Mouse (Mus musculus): ENCODE results near the gene Cnksr1.
A peak's percentile ranks its signal among the peaks of the same experiment; 100 is the strongest.
"Not testable (repeated sequence)": the region's sequence is repeated elsewhere in the genome, so short reads cannot be mapped to it uniquely, and the experiment has no call there.

The Cnksr1 gene

DNA sequence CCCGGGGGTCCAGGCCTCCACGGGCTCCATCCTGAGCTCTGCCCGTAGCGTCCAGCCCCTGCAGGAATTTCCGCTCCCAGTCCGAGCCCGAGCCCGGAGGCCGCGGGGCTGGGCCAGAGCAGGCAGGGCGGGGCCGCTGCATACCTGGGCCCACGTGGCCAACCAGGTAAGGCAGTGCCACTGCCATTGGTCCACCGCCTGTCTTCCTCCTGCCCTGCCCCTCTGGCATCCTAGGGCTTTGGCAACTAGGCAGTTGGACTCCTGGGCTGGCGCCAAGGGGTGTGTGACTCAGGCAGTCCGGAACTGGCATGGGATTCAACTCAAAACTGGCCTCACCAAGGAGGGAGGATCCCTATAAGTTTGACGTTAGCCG is at the start of gene Cnksr1:
TSS of gene Cnksr1 (minus strand) at position 121 of the 373 bp plus-strand sequence.
- DNase-seq, result peak; percentile 73

DNA sequence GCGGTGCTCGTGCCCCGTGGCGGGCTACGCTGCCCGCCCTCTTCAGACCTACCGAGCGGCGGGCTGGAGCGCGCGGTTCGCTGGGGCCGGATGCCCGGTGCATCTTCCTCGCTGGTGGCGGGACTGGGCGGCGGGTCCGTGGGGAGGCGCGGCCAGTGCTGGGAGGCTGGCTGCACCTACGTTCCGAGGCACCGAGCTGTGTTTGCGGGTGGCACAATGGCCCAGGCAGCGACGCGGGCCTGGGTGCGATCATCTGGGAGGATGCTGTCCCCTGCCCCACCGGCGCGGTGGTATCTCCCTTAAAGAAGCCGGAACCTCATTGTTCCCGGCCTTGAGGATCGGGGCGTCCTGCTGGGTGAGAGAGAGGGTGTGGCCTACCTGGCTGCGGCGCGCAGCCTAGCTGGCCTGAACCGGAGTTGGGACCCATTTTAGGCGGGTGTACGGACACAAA is 49.4 kb upstream of the Cnksr1 start, which contains the start of gene Pdik1l:
TSS of gene Pdik1l (minus strand) at position 321 of the 451 bp plus-strand sequence.
- DNase-seq, result peak; percentile 80

DNA sequence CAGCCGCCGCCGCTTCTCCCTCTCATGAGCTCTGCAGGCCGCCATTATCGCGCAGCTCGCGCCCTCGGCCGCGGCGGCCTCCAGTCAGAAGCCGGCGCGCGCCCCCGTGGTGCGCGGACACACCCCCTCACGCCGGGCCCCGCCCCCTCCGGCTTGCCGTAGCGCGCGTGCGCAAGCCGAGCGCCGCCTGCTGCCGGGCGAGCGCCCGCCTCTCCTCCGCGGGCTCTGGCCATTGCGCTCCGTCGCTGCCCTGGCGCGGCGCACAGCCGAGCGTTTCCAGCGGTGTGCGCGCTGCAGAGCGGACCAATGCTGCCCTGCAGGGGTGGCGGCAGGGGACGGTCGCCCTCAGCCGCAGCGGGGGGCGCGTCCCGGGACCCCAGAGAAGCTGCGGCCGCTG is 49.0 kb upstream of the Cnksr1 start:
- DNase-seq, result peak; percentile 94

DNA sequence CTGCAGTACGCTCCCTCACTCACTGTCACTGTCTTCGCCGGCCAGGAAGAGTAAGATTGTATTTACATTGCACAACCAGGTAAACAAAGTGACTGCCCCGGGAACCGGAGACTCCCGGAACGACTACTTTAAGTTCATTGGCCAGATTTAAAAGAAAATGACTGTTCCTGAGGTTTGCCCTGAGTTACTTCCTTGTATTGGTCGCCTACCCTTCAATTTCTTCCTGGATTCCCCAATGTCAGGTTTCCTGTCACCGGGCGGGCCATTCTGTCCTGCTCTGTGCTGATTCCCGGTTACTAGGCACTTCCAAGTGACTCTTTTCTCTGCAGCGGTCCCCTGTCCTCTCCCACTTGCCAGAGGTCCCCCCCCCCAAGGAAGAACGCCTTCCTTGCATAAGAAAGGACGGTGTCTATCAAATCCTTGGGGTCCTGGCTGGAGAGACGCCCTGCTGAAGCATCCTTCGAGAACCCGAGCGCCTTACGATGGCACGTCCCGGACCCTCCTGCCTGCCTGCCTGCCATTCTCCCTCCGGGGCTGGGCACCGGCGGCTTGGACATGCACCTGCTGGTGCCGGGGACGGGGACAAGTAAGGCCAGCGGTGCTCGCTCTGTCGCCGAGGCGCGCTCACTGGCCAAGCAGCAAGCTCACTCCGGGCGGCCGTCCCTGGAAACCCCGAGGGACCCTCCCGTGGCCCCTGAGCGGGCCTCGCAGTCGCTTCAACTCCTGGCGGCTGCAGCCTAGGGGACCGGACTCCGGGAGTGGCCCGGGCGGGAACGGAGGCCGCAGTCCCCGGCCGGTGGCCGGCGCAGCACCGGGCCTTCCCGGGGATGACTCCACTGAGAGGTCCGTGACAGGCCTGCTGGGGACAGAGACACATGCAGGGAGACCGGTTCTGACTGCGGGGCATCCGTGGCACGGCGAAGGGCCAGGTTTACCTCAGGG is 48.3 kb upstream of the Cnksr1 start:
- DNase-seq, result no peak

- no peak for DNase-seq
Observed at GRCm38 (mm10) chr4:134284942-134285341, 46.7 kb upstream of the Cnksr1 start.

DNA sequence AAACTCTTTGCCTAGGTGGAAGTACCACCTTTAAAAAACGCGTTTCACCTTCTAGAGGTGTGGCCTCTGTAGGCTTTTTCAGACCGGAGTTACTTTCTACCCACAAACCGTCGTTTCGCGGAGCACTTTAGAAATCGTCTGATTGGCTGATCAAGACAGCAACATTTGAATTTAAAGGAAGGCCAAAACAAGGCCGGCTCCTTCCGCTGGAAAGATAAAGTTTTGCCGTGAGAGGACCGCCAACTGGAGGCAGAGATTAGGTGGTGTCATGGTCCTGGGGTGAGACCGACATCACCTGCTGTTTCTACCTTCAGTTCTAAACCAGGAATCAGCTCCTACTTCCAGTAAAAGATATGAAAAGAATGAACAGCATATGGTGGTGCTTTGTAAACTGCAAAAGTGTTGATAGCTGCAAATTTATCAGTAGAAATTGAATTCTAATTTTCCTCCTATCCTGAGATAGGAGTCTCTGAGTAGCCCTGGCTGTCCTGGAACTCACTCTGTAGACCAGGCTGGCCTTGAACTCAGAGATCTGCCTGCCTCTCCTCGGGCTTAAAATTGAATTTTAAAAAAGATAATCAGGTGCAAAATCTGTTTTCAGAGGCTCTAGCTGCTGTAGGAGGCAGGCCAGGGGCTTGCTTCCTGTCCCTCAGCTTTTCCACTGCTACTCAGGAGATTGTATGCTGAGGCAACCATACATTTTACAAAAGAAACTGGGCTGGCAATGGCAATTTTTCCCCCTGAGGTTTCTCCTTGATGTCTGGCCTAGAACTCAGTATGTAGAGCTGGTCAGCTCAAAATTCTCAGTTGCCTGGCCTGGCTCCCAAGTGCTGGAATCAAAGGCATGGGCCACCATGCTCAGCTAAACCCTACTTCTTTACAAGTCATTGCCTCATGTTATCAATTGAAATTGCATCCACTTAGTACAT is 35.5 kb upstream of the Cnksr1 start:
- no peak for DNase-seq

GRCm38 (mm10) chr4:134272731-134273416 is 34.7 kb upstream of the Cnksr1 start:
- no peak for DNase-seq

DNA sequence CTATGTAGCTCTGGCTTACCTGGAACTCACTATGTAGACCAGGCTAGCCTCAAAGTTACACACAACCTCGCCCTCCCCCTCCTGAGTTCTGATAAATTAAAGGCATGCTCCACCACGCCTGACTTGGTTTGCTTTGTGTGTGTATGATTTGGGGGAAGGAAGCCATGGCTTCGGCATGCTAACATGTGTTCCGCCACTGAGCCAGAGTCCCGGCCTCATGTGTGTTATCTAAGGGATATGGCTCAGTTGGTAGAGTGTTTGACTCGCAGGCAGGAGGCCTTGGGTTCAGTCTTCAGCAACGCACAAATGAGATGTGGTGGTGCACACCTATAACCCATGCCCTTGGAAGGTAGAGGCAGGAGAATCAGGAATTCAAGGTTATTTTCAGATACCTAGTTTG is 33.8 kb upstream of the Cnksr1 start:
- DNase-seq, result no peak

- DNase-seq, result not testable (repeated sequence)
Observed at GRCm38 (mm10) chr4:134269622-134270021, 31.4 kb upstream of the Cnksr1 start.

GRCm38 (mm10) chr4:134268102-134268655 is 30.0 kb upstream of the Cnksr1 start:
- no peak for DNase-seq

- no peak for DNase-seq
Observed at GRCm38 (mm10) chr4:134265860-134266585, 27.8 kb upstream of the Cnksr1 start.

GRCm38 (mm10) chr4:134263191-134263590 is 25.0 kb upstream of the Cnksr1 start:
- DNase-seq, result no peak

DNA sequence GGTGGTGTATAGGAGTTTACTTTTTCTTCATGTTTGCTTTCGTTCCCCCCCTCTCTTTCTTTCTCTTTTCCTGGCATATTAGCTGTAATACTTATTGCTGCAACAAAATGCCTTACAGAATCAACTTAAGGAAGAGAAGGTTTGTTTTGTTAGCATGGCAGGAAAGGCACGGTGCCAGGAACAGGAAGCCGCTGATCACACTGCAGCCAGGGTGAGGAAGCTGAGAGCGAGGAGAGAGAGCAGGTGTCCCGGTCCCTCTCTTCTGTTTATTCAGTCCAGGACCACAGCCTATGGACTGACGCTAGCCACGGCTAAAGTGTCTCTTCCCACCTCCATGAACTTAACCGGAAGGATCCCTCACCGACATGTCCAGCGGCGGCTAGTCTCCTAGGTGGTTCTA is 20.2 kb upstream of the Cnksr1 start:
- DNase-seq, result no peak

DNA sequence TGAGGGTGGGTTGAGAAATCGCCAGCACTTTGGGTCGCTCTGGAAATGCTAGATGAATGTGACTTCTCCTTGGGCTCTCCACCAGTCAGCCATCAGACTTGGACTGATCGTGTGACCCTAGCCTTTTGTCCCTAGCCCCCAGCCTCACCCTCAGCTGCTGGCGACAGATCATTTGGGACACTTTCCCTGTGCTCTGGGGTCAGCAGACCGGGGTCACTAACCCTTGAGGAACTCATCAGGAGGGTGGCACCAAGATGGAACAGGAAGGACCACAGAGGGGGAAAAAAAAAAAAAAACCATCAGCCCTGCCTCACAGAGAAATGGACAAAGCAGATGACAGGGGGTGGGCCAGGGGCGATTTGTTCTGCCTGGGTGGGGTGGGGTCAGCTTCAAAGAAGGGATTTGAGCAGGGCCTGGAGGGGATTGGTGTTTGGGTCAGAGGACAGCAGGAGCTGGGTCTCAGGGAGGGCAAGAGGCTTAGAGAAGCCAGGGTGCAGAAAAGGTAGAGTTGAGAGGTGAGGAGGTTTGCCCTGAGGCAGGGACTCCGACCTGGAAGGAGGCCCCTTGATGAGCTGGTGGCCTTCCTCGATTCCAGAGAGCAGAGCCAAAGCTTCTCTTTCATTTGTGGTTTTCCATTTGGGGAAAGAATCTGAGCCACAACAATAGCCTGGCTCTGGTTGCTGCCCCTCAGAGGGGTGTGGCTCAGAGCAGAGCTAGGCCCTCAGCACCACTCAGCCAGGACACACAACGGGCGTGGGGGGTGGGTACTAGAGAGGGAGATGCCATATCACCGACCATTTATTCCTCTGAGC is 19.2 kb upstream of the Cnksr1 start:
- DNase-seq, result no peak

DNA sequence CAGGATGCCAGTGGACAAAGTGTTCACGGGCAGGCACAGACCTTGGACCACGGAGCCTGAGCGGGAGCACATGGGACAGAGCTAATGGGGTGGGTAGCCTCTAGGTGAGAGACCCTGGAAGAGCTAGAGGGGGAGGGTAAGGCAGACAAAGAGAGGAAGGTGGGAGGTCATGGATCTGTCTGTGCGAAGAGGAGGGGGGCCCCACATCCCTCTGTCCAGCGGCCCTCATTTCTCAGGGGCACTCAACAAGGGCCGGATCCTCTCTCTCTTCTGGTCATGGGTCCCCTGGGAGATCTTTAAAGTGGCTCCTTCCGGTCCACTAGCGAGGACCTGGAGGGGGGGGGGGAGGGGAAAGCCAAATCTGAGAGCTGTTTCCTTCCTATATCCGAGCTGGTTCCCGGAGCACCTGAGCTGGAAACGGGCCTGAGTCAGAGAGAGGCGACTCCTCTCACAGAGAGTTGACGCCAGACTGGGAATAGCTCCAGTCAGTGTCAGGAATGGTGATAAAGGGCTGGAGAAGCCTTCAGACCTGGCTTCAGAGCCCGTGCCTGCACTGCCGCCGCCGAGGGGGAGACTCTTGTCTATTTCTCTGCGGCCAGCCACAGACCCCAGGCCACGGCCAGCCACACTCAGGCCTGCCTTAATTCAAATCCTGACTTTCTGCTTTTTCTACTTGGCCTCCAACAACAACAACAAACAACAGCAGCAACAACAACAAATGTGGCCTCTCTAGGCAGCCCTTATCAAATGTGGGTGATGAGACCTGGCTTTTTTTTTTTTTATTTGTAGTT is 18.4 kb upstream of the Cnksr1 start:
- DNase-seq, result no peak

DNA sequence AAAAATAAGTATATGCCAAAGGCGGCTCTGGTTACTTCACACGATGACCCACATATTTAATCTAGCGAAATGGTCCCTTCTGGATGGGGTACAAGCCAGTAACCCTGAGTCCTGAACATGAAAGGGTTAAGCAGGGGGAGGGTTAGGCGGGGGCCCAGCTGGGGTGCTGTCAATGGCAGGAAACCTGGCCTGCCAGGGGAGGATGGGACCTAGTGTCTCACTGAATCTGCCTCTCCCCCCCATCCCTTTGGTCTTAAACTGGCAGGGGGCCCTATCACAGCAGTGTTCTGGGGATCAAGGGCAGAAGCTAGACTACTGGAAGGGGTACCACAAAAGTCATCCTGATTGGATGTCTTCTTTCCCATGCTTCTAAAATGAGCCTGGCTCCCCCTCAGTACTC is 17.7 kb upstream of the Cnksr1 start:
- no peak for DNase-seq

- DNase-seq, result no peak
Observed at GRCm38 (mm10) chr4:134254835-134255234, 16.6 kb upstream of the Cnksr1 start.

DNA sequence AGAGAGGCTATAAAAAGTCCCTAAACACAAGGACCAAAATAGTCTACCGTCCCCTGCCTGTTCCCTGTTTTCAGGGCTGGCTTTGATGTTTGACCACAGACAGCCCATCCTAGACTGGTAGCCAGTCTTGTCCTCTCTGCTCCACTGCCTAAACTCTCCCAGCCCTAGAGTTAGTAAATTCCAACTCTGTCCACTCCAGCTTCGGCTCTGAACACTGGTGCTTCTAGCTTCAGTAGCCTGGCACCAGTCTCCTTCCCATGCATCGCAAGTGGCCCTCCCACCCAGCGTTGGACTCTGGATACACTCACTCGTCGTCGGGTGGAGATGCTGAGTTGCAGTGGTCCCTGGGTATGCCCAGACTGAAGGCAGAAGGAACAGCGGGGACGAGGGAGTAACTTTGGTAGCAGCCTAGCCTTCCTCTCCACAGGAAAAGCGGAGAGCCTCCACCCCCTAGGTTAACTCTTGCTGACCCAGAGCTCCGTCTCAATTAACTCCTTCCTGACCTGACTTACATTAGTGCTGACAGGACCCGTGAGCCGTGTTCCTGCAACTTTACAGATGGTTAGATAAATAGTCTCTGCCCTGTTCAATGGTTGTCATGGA is 15.6 kb upstream of the Cnksr1 start, which contains the start of gene Grrp1:
TSS of gene Grrp1 (minus strand) at position 385 of the 603 bp plus-strand sequence.
- no peak for DNase-seq
